Mouse (Mus musculus) sigmoid colon, adult 10 weeks (tissue): ENCODE data around the gene Emc7. TPM values are rescaled to one million over a fixed set of nuclear protein-coding genes. Genes with fewer than 3 reads are reported as not detected.

Experiments
- polyA plus RNA-seq: library from polyadenylated mRNA; stranded (reverse); fragments of 350-450 nt; fragmentation: Illumina TruSeq; extraction: RNeasy Lipid Tissue Mini Kit (QIAGEN cat#74804); gene quantifications from one replicate; pipeline ENCODE4 v1.2.3, GENCODE M21; 2014; ENCODE audit warnings: low read depth, low replicate concordance

Emc7 gene
- 42.2 TPM for polyA plus RNA-seq

GRCm38 (mm10) chr2:112454862-112455564, at the start of gene Emc7:
Gene Emc7, plus strand, starts transcription at chr2:112454997.

DNA sequence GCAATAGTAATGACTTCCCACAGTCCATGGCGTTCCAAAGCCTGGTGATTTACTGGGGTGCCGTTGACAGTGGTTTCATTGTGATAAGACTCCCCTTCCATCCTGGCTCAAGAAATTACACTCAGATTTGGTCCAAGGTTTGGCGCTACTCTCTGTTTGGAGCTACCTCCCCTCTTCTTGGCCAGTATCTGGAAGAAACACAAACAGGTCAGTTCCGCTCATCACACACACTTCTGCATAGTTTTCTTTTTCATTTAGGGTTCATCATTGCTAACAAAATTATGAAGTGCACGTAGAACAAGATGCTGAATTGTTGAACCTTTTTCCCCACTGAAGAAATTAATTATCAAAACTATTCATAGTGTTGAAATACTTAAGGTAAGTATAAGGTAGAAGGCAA, 25.9 kb downstream of the Emc7 start, which contains the start of gene Chrm5:
Gene Chrm5, minus strand, starts transcription at position 101 of the 400 bp plus-strand sequence.

GRCm38 (mm10) chr2:112492856-112493538, 38.2 kb downstream of the Emc7 start, which contains the start of gene Aven:
Gene Aven, plus strand, starts transcription at chr2:112492964.

Other genes with a start within 250 kb of the Emc7 start
- 1.2 TPM for gene Lpcat4, start 215.5 kb upstream of the Emc7 start, polyA plus RNA-seq
- gene Nutm1, start 195.7 kb upstream of the Emc7 start, polyA plus RNA-seq = not detected
- gene Nop10, start 193.1 kb upstream of the Emc7 start, polyA plus RNA-seq = 15.6 TPM
- 139 TPM for gene Slc12a6, start 189.2 kb upstream of the Emc7 start, polyA plus RNA-seq
- gene Gm21985, start 188.7 kb upstream of the Emc7 start, polyA plus RNA-seq = not detected
- 52.0 TPM for gene Emc4, start 87.0 kb upstream of the Emc7 start, polyA plus RNA-seq
- 64.8 TPM for gene Katnbl1, start 75.8 kb upstream of the Emc7 start, polyA plus RNA-seq
- gene Chrm5, start 25.8 kb downstream of the Emc7 start, polyA plus RNA-seq = not detected
- 8.1 TPM for gene Aven, start 38.0 kb downstream of the Emc7 start, polyA plus RNA-seq